Mouse (Mus musculus) embryo, embryonic 10 days (tissue): ENCODE data around the gene Hist2h2be.
"Not testable (repeated sequence)": the region's sequence is repeated elsewhere in the genome, so short reads cannot be mapped to it uniquely, and the experiment has no call there.

Experiments
- DNase-seq: peaks from one replicate; pipeline ENCODE4 v3.0.0-alpha.2; 2015; ENCODE audit warnings: low spot score

Hist2h2be gene

DNA sequence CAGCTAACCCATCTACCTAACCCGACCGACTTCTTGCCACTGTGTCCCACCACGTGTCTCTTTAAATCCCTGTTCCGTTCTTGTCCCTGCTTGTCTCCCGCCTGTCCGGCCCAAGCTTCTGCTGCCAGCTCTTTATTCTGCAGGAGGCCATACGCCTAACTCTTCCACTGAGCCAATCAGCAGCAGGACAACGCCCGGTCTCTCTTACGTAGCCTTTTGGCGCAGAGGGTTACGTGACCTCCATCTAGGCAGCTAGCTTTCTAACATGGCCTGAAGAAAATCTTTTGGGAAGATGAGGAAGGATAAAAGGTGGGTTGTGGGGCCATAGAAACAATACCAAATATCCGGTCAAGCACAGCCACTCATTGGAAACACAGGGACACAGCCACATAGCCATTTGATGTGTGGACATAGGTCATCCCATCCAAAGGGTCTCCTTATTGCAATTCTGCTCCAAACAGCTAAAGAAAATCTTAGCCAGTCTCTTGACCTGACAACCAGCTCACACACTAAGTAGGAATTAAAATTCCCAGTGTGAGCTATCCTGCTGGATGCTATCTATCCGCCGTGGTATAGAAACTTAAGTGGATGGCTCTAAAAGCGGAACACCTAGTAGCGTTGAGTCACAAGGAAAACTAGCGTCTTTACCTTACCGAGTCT lies 41.4 kb downstream of the Hist2h2be start:
- peak; percentile 92 for DNase-seq

DNA sequence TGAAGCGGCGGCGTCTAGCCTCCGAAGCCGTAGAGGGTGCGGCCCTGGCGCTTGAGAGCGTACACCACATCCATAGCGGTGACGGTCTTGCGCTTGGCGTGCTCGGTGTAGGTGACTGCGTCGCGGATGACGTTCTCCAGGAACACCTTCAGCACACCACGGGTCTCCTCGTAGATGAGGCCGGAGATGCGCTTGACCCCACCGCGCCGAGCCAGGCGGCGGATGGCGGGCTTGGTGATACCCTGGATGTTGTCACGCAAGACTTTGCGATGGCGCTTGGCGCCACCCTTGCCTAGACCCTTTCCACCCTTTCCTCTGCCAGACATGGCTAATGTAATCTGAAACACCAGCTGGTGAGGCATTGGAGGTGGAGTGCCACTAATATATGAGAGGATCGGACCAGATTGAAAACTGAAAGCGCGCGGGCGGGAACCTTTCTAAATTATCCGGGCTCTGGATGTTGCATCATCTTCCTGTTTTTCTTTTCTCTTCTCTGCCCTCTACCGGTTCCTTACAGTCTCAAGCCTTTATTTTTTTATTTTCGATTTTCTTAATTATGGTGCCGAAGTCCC lies 42.1 kb downstream of the Hist2h2be start, which contains the start of gene Hist2h4:
TSS of gene Hist2h4 (minus strand) at position 333 of the 572 bp plus-strand sequence.
- DNase-seq: peak; percentile 91

DNA sequence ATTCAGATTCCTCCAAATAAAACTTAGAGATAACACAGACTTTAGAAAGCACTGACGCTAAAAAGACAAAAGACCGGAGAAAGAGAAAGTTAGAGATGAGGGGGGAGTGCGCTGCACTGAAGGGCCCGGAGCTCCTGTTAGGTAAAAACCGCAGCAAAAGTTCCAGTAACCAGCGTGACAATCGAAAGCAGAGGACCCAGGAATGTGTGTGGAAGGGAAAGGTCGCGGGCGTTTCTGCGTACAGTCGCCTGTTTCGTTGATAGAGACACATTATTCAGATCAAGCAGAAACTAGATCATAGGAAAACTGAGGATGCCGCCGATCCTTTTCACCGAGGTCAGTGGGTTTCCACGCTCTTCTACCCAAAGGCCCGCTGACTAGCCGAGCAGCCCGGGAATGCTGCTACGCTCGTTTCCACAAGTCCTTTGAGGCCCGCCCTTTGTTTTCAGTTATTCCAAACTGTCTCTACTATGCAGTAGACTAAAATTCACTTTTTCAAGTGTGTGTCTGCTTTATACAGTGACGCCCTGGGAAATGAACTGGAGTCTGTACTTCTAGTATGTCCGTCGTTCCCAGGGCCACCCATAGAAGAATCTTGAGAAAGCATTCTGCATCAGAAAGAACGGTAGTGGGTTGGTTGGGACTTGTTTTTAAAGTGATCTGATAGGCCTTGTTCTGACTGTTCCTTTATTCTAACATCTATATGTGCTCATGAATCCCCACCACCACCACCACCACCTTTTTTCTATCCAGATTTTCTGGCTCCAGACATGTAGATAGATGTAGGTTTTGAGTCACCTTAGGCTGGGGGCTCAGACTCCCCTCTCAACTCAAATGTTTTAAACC lies 42.9 kb downstream of the Hist2h2be start:
- peak; percentile 61 for DNase-seq

DNA sequence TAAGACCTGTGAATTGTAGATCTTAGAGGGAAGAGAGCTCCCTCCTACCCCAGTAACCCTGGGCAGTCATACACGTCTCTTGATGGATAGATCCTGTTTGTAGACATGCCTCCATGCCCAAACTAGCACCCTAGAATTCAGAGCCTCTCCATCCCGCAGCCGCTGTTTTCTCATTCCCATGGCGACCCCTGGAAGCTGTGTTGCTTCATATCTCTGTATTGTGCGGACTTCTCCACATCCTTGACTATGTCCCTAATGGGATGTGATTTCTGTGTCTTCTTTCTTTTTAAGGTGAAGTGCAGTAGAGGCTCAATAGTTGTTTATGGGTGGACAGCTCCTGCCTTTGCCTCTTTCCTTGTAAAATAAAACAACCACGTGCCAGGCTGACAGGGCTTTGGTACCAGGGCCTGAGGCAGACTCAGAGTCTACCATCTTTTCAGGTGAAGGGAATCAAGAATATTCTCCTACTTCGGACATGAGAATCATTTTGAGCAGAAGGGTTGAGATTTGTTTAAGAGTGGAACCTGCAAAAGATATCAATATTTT lies 43.6 kb downstream of the Hist2h2be start:
- DNase-seq: no peak

DNA sequence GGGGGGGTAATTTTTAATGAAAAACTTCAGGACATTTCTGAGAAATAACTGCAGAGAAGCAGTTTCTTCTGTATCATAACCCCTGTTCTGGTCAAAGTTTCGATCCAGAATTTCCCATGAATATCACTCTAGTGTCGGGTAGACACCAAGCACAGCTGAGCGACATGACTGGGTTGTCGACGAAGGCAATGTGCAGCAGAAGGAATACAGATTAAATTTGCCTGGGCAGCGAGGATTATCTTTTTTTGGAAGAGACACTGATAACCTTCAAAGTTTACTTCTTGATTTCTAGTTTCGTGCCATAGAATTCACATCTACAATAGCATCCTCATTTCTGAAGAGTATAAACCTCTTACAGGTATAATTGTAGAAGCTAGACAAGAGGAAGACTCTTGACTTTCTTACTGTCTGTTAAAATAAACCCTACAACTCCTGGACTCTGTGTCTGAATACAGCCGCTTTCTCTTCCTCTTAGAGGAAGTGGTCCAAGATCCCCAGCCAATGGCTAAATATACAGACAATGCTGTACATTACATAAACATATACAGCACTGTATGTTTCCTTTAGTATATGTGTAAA lies 45.3 kb downstream of the Hist2h2be start:
- DNase-seq: no peak

DNA sequence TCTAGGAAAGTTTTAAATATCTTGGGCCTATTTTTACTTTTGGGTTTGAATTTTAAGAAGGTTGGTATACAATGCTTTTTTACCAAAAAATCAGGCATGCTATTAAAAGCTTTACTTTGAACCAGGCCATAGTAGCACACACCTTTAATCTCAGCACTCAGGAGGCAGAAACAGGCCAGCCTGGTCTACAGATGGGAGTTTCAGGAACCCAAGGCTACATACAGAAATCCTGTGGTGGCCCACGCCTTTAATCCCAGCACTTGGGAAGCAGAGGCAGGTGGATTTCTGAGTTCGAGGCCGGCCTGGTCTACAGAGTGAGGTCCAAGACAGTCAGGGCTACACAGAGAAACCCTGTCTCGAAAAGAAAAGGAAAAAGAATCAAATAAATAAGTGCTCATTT lies 46.6 kb downstream of the Hist2h2be start:
- DNase-seq: no peak

DNA sequence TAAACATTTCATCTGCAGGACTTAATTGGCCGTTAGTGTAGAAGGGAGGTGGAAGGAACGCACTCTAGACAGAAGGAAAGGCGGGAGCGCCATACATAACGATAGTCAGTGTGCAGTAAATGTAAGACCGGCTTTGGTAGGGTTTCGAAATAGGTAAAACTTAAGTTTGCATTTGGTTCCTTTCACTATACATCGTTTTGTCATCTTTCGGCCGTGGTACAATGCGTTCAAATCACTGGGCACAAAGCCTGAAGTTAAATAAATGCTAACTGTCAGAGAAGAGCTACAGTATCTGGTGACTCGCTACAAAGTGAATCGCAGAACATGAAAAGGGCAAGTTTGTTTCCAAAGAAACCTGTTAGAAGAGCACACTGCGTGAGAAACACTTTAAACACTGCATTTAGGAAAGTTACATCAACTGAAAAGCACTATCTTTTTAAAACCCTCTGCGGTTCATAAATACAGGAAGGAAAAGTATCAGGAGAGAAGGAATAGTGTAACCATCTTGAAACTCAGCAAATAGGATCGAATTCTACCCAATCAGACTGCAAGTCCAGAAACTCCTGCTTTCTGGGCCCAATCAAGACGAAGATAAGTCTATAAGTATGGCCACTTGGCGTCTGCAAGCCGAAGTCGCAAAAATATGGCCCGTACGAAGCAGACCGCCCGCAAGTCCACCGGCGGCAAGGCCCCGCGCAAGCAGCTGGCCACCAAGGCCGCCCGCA lies 47.3 kb downstream of the Hist2h2be start, which contains the start of gene Hist2h3b:
TSS of gene Hist2h3b (plus strand) at position 604 of the 725 bp plus-strand sequence.
- DNase-seq: peak; percentile 90

DNA sequence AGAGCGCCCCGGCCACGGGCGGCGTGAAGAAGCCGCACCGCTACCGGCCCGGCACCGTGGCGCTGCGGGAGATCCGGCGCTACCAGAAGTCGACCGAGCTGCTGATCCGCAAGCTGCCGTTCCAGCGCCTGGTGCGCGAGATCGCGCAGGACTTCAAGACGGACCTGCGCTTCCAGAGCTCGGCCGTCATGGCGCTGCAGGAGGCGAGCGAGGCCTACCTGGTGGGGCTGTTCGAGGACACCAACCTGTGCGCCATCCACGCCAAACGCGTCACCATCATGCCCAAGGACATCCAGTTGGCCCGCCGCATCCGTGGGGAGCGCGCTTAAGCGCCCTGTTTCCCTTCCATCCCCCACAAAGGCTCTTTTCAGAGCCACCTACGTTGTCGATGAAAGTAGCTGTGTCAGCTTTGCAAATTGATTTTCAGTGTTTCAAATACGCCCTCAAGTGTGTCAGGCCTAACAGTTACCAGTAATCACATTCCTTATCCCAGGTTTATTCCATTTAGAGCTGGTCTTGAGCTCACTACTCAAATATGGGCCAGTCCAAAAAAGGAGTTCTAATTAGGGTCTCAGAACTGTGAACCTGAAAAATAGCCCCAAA lies 48.0 kb downstream of the Hist2h2be start:
- not testable (repeated sequence) for DNase-seq

DNA sequence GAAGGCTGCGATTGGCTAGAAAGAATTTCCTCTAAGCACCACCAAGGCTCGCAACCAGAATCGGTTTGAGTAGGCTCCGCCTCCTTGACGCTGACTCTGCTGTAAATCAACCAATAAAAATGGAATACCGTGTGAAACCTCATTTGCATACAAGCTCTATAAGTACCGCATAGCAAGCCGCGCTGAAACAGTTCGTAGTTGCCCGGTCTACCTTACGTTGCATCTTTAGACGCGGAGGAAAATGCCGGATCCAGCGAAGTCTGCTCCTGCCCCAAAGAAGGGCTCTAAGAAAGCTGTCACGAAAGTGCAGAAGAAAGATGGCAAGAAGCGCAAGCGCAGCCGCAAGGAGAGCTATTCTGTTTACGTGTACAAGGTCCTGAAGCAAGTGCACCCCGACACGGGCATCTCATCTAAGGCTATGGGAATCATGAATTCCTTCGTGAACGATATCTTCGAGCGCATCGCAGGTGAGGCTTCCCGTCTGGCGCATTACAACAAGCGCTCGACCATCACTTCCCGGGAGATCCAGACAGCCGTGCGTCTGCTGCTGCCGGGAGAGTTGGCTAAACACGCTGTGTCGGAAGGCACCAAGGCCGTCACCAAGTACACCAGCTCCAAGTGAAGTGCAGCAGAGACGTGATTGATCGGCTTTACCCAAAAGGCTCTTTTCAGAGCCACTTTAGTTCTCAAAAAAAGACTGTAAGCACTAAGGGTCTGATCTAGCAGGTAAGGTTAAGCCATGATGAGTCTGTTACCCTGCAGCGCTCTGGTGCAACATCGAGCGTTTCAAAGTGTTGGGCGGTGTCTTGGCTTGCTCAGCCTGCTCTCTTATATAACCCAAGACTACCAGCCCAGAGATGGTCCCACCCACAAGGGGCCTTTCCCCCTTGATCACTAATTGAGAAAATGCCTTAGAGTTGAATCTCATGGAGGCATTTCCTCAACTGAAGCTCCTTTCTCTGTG lies 48.9 kb downstream of the Hist2h2be start, which contains the start of gene Hist2h2bb:
TSS of gene Hist2h2bb (plus strand) at position 242 of the 964 bp plus-strand sequence.
- peak; percentile 98 for DNase-seq
